Mouse (Mus musculus): Measurements from ENCODE around the gene Tubg1.

The Tubg1 gene

DNA sequence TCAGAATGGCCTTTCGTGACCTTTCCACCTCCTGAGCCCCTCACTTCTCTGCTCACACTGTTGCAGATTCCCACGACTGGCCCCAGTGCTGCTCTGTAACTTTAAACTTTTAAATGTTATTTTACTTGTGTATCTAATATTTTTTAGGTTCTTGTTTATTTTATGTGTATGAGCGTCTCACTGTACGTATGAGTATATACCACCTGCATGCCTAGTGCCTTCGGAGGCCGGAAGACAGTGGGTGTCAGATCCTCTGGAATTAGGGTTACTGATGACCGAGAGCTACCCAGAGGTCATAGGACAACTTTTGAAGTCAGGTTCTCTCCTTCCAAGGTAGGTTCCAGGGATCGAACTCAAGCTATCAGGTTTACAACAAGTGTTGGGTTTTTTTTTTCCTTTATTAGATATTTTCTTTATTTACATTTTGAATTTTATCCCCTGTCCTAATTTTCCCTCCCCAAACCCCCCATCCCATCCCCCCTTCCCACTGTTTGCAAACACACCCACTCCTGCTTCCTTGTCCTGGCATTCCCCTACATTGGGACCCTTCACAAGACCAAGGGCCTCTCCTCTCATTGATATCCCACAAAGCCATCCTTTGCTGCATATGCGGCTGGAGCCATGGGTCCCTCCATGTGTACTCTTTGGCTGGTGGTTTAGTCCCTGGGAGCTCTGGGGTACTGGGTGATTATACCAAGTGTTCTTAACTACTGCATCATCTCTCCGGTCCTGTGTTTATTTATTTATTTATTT lies 22.7 kb downstream of the Tubg1 start:
- no peak for DNase-seq

DNA sequence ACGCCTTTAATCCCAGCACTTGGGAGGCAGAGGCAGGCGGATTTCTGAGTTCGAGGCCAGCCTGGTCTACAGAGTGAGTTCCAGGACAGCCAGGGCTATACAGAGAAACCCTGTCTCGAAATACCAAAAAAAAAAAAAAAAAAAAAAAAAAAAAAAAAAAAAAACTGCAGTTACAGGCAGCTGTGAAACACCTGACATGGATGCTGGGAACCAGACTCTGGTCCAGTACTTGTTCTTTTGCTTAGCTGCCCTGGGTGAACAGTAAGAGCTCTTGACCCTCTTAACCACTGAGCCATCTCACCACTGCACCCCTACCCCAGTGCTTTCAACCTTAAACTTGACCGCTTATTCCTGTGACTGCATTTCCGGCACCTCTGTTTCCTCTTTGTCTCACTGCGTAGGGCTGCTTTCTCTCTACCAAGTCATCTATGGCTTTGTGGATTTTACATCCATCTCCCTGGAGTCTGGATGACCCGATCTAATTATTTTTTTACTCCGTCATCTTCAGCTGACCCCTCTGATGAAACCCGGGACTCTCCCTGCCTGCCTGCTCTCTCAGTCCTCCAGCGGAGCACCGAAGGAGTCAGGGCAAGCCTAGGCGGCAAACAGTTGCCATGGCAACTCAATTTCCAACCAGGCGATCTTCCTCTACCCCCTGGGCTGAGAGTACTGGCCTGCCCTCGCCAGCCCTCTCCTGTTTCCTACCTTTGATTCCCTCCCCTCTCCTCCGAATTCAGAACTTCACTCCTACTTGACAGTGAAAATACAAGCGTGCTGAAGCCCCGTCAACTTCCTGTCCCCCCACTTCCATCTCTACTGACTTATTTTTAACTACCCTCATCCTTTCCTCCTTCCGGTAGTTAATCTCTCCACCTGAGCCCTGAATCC lies 23.8 kb downstream of the Tubg1 start:
- DNase-seq = peak; percentile 59 to 71

DNA sequence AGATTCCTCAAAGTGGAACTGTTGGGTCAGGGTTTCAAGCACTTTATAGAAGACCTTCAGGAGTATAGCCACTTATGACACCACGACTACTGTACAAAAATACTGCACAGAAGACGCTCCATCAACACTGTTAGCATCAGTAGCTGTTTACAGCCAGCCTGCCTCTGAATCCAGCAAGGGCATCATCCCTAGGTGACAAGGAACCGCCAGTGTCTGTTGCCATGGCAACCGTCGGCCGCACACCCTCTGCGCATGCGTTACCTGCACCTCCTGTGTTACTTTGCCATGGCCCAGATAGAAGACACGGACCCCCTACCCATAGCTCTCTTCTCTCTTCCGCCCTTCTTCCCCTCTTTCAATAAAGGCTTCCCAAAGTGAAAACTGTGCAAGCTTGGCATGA lies 26.6 kb downstream of the Tubg1 start:
- DNase-seq = peak; percentile 50 to 76

DNA sequence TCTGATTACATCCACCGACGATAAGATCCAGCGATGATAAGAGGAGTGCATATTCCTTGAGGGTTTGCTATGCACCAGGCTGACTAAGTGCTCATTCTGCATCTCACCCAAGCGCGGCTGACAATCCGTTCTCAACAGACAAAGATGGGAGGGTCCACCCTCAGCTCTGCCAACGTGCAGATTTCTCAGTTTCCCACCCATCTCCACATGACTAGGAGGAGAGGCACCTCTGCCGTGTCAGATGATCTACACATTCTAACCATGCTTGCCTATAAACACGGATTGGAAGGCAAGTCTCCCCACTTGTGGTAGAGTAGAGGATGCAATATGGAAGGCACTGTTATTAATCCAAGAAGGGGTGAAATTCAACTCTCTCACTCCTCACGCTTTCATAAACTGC lies 29.0 kb downstream of the Tubg1 start:
- DNase-seq = no peak

DNA sequence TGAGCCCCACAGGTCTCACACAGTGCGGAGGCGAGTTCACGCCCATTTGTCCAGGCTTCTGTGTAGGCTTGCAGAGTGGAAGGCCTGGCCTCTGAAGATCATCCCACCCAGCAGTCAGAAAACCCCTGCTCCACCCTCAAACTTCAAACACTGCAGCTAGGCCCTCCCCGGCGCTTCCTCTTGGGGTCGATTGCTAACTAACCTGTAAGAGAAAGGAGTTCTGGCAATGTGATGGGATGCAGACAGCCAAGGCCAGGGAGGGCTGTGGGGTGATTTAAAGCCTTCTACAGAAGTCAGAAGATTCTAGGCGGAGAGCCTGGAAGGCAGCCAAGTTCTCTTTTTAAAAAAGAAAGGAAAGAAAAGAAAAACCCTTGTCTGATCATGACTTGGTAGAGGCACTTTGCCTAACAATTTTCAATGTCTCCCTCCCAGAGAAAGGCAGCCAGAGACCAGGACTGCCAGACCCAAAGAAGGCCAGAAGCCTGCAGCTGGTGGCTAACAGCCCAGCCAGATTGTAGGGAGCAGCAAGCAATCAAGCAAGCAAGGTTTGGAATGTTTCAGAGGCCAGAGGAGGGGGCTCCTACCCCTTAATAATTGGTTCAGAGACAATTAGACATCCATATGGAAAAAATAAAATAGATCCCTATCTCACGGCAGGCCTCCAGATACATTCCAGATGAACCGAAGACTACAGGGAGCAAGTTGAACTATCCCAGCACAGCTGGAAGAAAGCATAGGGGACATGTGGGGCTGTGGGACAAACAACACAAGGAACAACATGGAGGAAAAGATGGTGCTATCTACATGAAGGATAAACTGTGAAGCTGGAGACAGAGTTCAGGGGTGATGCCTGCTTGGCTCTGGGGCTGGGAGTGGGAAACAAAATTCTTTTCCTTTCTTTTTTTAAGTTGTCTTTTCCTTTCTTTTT lies 29.7 kb downstream of the Tubg1 start:
- DNase-seq = no peak

DNA sequence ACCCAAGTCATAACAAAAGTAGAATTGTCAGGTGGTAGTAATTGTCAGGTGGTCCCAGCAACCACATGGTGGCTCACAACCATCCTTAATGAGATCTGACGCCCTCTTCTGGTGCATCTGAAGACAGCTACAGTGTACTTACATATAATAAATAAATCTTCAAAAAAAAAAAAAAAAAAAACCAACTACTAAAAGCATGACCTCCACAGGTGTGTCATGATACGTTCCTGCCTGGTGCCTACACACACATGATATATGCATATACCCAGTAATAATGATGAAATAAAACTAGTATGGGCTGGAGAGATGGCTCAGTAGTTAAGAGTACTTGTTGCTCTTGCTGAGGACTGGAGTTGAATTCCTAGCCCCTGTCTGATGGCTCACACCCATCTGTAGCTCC lies 31.3 kb downstream of the Tubg1 start:
- no peak for DNase-seq

DNA sequence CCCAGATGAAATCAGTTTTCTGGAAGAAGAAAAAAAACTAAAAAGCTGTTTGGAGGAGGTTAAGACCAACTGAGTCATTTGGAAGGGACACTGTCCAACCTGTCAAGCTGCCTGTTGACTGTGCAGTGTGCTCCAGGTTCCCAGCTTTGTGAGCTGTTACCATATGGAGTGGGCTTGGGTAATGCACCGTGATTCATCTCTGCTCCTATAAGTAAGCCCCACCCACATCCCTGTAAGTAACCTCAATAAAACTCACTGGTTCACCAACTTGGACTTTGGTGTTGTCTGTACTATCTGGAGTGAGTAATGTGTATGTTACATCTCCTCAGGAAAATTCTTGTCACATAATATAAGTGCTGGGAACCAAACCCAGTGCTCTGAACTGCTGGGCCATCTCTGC lies 33.1 kb downstream of the Tubg1 start:
- no peak for DNase-seq

DNA sequence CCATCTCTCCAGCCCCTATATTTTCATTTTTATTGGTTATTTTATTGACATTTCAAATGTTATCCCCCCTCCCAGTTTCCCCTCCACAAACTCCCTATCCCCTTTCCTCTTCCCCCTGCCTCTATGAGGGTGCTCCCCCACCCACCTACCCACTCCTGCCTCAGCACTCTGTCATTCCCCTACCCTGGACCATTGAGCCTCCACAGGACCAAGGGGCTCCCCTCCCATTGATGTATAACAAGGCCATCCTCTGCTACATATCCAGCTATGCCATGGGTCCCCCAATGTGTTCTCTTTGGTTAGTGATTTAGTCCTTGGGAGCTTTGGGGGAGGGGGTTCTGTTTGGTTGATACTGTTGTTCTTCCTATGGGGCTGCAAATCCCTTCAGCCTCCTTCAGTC lies 34.9 kb downstream of the Tubg1 start:
- no peak for DNase-seq

DNA sequence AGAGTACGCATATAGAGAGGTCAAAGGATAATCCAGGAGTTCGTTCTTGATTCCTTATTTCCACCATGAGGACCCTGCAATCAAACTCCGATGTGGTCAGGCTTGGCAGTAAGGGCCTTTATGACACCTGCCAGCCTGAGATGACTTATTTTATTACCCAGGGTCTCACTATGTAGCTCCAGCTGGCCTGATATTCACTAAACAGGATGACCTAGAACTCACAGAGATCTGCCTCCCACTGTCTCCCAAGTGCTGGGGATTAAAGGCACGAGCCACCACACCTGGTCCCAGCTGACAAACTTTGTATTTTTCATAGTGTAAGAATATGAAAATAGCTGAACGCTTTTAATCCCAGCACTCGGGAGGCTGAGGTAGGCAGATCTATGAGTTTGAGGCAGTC lies 35.4 kb downstream of the Tubg1 start:
- no peak for DNase-seq

DNA sequence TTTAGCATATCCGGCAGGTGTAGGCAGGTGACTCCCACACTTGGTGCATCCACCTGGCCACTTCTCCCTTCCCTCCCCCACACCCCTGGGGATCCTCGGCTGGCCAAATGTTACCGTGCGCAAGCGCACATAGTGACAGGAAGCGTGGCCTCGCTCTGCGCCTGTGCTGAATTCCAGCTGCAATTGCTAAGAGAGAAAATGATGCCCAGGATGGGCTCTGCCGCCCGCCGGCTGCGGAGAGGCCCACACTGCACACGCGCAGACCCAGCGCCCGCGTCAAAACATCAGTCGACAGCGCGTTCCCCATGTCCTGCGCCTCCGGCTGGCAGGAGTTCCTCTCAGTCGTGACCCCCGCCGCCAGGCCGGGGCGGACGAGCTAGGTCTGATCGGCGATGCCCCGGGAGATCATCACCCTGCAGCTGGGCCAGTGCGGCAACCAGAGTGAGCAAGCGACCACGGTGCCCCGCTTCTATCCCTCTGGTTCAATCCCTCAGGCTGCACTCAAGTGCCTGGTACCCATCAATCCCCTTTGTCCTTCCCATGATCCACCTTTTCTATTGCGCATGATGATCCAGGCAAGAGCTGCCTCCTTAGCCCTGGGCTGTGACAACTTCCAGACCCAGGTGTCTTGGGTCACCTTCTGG lies 36.1 kb downstream of the Tubg1 start, which contains the start of gene Tubg2:
Gene Tubg2 (plus strand): TSS at position 180 of the 644 bp plus-strand sequence.
- peak; percentile 86 to 88 for DNase-seq

DNA sequence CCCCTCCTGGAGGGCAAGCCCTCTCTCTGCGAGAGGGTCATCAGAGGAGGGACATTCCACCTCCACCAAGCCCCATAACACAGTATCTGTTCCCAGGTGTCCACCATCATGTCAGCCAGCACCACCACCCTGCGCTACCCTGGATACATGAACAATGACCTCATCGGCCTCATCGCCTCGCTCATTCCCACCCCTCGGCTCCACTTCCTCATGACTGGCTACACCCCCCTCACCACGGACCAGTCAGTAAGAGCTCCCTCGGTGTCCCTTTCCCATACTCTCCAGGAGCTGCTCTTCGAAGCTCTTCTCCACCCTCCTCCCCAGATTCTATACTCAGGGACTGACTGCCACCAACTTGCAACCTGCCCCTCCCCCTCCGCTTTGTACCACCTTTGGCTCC lies 40.4 kb downstream of the Tubg1 start:
- peak in 1 of 2 experiments; percentile 29 for DNase-seq

DNA sequence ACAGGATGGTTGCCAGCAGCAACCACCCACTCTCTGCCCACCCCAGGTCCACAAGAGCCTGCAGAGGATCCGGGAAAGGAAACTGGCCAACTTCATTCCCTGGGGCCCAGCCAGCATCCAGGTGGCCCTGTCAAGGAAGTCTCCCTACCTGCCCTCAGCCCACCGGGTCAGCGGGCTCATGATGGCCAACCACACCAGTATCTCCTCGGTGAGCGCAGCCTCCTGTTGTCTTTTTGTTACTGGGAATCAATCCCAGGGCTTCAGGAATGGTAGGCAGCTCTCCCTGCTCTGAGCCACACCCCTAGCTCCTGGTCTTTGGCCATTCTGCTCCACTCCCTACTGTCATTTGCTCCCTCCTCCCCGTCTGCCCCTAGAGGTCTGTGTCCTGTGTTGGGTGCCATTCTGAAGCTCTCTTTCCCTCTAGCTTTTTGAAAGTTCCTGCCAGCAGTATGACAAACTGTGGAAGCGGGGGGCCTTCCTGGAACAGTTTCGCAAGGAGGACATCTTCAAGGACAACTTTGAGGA lies 41.3 kb downstream of the Tubg1 start:
- peak; percentile 23 to 38 for DNase-seq

DNA sequence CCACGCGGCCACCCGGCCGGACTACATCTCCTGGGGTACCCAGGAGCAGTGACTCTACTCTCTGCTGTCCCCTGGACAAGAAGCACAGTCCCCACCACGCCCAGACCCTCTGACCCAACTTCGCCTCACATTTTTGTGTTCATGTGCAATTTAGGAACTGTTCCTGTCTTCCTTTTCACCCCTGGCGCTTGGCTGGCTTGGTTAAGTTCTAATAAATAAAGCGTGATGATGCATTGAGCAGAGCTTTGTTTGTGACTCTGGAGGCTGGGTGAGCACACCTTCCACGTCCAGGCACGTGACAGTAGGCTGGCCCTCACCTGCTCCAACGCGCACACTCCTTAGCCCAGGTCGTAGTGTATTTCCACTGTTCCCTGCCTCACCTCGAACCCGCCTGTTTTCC lies 41.8 kb downstream of the Tubg1 start:
- no peak for DNase-seq

DNA sequence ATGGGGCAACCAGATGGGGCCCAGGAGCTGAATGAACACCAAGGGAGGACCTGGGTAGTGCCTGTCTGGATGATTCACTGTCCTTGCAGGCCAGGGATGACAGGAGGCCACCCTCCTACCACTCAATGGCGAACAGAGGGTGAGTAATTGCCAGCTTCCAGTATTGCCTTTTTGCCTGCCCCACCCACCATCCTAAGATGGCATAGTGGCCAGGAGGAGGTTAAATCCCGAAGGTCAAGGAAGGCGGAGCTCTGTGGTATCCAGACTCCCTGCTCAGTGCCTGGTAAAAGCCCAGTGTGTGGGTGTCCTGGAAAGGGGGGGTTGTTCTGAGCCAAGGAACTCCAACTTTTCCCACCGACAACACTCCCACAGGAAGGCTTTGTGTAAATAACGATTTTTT lies 42.6 kb downstream of the Tubg1 start:
- DNase-seq = peak in 1 of 2 experiments; percentile 16

DNA sequence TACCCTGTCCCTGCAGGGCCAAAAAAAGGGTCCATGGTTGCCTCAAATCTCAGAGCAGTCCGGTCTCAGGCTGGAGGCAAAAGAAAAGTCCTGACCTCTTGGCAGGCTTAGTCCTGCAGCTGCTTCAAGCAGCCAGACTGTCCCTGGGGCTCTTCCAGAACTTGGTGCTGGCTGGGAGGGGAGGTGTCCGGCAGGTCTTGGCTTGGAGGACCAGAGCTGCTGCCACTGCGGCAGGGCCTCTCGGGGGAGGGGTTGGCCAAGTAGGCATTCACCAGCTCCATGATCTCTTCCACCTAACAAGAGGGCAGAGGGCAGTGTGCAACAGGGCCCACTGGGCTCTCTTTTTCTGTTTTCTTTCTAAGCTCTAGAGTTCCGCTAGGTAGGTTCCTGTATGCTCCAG lies 43.0 kb downstream of the Tubg1 start:
- peak; percentile 49 to 61 for DNase-seq

DNA sequence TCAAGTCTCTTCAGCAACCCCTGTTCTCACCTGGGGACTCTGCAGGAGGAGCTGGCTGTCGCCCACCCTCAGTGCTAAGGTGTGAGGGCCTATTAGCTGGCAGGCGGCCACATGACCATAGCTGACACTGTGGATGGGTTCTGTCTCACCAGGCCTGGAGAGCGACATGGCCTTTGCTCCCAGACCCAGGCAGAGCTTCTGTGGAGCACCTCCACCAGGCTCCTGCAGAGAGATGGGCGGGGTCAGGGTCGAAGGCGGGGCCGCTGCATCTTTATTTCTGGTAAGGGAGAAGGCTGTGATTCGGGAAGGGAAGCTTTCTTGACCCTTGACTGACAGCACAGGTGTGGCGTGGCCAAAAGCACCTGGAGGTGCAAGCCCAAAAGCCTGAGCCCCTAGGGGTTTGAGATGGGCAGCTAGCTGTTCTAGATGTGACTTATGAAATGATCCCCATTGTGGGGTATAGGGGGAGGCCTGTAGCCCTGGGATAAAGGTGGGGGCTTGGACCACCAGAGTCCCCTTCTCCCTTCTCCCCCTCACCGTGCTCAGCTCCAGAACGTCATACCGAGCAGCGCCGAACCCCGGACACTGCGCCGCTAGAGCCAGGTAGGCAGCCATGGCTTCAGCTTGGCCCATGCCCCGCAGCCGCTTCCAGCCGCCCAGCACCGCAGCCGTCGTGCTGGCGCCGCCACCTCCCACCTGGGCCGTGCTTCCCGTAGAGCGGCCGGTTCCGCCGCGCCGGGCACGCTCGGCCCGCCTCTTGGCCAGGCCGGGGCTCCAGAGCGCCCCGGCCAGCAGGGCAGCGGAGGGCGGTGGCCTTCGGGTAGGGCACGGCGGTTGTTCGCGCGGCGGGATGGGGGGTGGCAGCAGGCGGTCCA lies 44.0 kb downstream of the Tubg1 start:
- peak; percentile 41 to 60 for DNase-seq

DNA sequence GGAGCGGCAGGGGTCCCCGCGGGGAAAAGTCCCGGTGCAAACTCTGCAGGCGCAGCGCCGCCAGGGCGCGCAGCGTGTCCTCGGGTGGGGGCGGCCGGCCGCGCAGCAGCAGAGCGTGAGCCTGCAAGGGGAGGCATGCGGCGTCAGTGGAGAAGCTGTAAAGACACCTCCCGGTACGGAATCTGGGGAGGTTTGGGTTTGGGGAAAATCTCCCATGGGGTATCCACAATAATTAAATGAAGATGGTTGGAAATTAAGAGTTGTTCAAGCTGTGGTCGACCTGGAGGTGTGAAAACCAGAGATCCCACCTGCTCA lies 44.6 kb downstream of the Tubg1 start:
- peak in 1 of 2 experiments; percentile 47 for DNase-seq

DNA sequence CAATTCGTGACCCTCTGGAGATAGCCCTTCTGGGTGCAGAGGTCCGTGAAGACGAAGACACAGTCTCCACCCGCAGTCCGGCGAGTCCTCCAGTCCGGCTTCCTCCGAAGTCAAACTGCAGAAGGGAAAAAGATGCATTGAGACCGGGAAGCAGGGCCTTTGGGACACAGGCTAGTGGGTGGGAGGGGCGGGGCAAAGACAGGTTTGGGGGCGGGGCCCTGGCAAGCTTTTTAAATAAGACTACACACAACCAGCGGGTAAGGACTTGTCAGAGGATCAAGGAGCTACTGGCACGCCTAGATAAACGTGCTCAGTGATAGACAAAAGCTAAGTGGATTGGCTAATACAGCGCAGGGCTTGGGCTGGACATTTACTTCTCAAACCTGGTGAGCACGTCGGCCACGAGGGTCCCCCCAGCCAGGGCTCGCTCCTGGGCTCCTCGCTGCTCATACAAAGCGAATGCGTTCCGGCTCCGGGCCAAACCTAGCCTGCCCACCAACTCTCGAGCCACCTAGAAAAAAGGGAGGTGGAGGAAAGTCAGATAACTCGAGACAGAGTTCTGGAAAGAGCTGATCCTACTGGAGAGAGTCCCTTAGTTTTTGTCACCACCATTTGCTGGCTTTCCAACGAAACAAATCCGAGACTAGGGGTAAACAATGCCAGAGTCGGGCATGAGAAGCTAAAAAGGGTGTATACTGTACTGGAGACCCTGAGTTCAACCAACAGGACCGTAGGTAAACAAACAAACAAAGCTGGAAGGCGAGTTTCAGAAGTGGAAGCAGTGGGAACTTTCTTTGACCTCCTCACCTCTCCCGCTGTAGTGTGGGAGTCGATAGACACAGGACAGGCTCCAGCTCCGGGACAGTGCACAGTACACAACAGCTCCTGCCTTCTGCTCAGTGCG lies 45.2 kb downstream of the Tubg1 start:
- peak; percentile 38 to 39 for DNase-seq

DNA sequence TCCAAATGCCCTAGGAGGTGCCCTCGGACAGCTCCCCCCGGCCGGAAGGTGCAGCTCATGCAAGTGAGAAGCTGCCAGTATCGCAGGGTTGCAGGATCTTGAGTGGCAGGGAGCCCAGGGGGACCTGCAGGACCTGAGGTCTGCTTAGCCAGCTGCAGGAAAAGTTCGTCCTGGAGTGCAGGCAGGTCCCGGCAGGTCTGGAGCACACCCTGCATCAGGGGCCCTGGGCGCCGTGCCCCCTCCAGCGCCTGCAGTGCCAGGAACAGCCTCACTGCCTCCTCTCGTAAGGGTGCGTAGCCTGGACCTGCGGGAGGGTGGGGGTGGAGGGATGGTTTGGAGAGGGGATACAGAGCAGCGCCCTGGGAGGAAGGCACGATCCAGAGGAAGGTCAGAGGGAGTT lies 46.6 kb downstream of the Tubg1 start:
- peak; percentile 23 to 37 for DNase-seq

All from cerebellum, postnatal 25 days (tissue).